Mouse (Mus musculus): ENCODE measurements around the gene Fgfr2. TPM values are rescaled to one million over a fixed set of nuclear protein-coding genes. Genes with fewer than 3 reads are reported as not detected.
A peak's percentile ranks its signal among the peaks of the same experiment; 100 is the strongest.

The Fgfr2 gene
- polyA plus RNA-seq, 1 experiment, result 14.8 TPM

DNA sequence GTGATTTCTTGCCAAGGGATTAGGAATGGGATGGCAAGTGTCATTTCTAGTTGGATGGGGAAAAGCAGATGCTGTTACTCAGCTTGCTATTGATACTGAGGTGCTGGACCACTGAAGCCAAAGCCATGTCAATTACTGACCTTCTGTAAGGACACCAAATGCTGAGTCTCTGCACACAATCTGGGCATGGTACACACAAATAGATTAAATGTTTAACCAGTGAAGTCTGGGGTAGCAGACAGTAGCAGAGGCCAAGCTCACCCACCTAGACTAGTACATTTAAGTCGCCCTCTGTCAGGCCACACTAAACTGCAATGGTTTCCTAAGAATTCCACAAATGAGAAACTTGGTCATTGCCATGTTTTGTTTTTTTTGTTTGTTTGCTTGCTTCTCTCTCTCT lies 794.5 kb downstream of the Fgfr2 start:
- DNase-seq, result peak; percentile 66
- 65% methylated on average over 1 of the region's 1 CpGs for WGBS
- Histone ChIP-seq H3K27ac (ENCODE audit: insufficient read depth, low read depth, low read length) (no peak overlapping the region), H3K4me1 (ENCODE audit: control insufficient read depth, insufficient read depth, low read length) (peaks cover 21% of the 10 kb centered on the region), H3K36me3 (ENCODE audit: control insufficient read depth, insufficient read depth, low read length) (no peaks in the 10 kb centered on the region), H3K4me3 (ENCODE audit: insufficient read depth, low read depth, low read length) (no peak overlapping the region), H3K27me3 (replicated peaks; ENCODE audit: control insufficient read depth, insufficient read depth, low read length) (no peaks in the 10 kb centered on the region)
- TF ChIP-seq CTCF (conservative IDR thresholded peaks at IDR 0.05; ENCODE audit: insufficient read depth, insufficient read length, low read depth, low read length) (no peak), POLR2A (IDR thresholded peaks at IDR 0.05; ENCODE audit: low read depth, low read length) (no peak)

GRCm38 (mm10) chr7:132325549-132326331 lies 797.4 kb downstream of the Fgfr2 start:
- Histone ChIP-seq H3K4me3 (ENCODE audit: insufficient read depth, low read depth, low read length) (no peak overlapping the region), H3K27ac (ENCODE audit: insufficient read depth, low read depth, low read length) (peak overlapping the region; percentile 63), H3K4me1 (ENCODE audit: control insufficient read depth, insufficient read depth, low read length) (peaks cover 18% of the 10 kb centered on the region), H3K36me3 (ENCODE audit: control insufficient read depth, insufficient read depth, low read length) (no peaks in the 10 kb centered on the region), H3K27me3 (replicated peaks; ENCODE audit: control insufficient read depth, insufficient read depth, low read length) (no peaks in the 10 kb centered on the region)
- 14% methylated on average over 5 of the region's 5 CpGs for WGBS
- TF ChIP-seq CTCF (conservative IDR thresholded peaks at IDR 0.05; ENCODE audit: insufficient read depth, insufficient read length, low read depth, low read length), result no peak
- TF ChIP-seq POLR2A (IDR thresholded peaks at IDR 0.05; ENCODE audit: low read depth, low read length), result no peak
- peak; percentile 96 for DNase-seq

GRCm38 (mm10) chr7:132323430-132323829 lies 799.7 kb downstream of the Fgfr2 start:
- TF ChIP-seq CTCF (conservative IDR thresholded peaks at IDR 0.05; ENCODE audit: insufficient read depth, insufficient read length, low read depth, low read length) (no peak), POLR2A (IDR thresholded peaks at IDR 0.05; ENCODE audit: low read depth, low read length) (no peak)

DNA sequence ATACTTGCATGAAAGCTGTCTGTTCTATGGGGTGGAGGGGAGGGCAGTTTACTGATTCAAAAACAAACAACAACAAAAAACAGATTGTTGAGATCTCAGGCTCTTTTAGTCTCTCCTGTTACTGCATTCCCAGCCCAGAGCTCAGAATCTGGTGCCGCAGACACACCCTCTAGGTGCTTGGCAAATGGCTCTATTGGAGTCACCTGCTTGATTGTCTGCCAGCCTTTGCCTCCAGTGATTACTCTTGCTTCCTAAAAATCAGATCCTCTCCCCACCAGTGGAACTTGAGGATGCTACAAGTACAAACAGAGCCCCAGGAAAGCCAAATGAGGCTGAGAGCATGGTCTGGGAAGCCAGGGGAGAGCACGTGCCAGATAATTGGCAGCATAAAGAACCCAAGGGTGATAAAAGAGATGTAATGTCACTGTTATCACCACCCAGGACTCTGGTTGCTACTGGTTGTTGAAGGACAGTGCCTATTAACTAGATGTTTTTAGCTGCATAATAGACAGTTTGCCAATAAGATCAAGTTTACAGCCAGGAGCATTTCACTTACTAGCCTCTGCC lies 801.7 kb downstream of the Fgfr2 start:
- no peak for TF ChIP-seq POLR2A (IDR thresholded peaks at IDR 0.05; ENCODE audit: low read depth, low read length)
- no peak for TF ChIP-seq CTCF (conservative IDR thresholded peaks at IDR 0.05; ENCODE audit: insufficient read depth, insufficient read length, low read depth, low read length)
- Histone ChIP-seq H3K4me1 (ENCODE audit: control insufficient read depth, insufficient read depth, low read length) (peaks cover 8% of the 10 kb centered on the region), H3K4me3 (ENCODE audit: insufficient read depth, low read depth, low read length) (no peak overlapping the region), H3K27me3 (replicated peaks; ENCODE audit: control insufficient read depth, insufficient read depth, low read length) (no peaks in the 10 kb centered on the region), H3K27ac (ENCODE audit: insufficient read depth, low read depth, low read length) (no peak overlapping the region), H3K36me3 (ENCODE audit: control insufficient read depth, insufficient read depth, low read length) (no peaks in the 10 kb centered on the region)
- no peak for DNase-seq
- 98% methylated on average over 2 of the region's 2 CpGs for WGBS

More at GRCm38 (mm10) chr7:132323430-132323829, 799.7 kb downstream of the Fgfr2 start:
- WGBS, result 89% methylated on average over 5 of the region's 5 CpGs
- Histone ChIP-seq H3K27ac (ENCODE audit: insufficient read depth, low read depth, low read length) (no peak overlapping the region), H3K36me3 (ENCODE audit: control insufficient read depth, insufficient read depth, low read length) (no peaks in the 10 kb centered on the region), H3K4me3 (ENCODE audit: insufficient read depth, low read depth, low read length) (no peak overlapping the region), H3K4me1 (ENCODE audit: control insufficient read depth, insufficient read depth, low read length) (peaks cover 12% of the 10 kb centered on the region), H3K27me3 (replicated peaks; ENCODE audit: control insufficient read depth, insufficient read depth, low read length) (no peaks in the 10 kb centered on the region)
- DNase-seq, result no peak

DNA sequence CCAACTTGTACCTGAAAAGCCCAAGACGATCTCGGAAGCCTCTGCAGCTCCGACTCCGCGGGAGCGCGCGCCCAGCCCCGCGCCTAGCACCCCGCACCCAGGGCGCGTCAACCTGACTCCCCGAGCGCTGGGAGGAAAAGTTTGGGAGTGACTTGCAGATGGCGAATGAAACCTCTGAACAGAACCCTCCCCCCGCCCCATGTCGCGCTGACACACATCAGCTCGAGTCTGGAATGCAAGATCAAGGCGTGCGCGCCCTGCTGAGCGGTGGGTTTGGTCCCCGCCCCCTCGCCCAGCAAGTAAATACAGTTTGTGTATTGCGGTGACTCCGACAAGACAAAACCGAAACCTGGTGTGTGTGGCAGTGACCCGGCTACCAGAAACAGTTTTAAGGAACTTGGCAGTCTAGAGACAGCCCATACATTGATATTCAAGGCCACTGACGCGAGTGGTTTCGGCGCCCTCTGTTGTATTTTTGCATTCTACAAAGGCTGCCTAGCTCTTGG lies 806.1 kb downstream of the Fgfr2 start, which contains the start of gene Chst15:
Gene Chst15, minus strand, starts transcription at position 193 of the 506 bp plus-strand sequence.
- Histone ChIP-seq H3K27me3 (replicated peaks; ENCODE audit: control insufficient read depth, insufficient read depth, low read length) (no peaks in the 10 kb centered on the region), H3K27ac (ENCODE audit: insufficient read depth, low read depth, low read length) (peak within 1 kb of the TSS; percentile 87), H3K4me1 (ENCODE audit: control insufficient read depth, insufficient read depth, low read length) (peaks cover 5% of the 10 kb centered on the region; the same call in 1 of the 2 replicates), H3K4me3 (ENCODE audit: insufficient read depth, low read depth, low read length) (peak within 1 kb of the TSS; percentile 94), H3K36me3 (ENCODE audit: control insufficient read depth, insufficient read depth, low read length) (no peaks in the 10 kb centered on the region)
- WGBS, result under 1% methylated on average over 34 of the region's 34 CpGs
- peak; percentile 87 for DNase-seq
- TF ChIP-seq CTCF (conservative IDR thresholded peaks at IDR 0.05; ENCODE audit: insufficient read depth, insufficient read length, low read depth, low read length) (no peak), POLR2A (IDR thresholded peaks at IDR 0.05; ENCODE audit: low read depth, low read length) (no peak)

DNA sequence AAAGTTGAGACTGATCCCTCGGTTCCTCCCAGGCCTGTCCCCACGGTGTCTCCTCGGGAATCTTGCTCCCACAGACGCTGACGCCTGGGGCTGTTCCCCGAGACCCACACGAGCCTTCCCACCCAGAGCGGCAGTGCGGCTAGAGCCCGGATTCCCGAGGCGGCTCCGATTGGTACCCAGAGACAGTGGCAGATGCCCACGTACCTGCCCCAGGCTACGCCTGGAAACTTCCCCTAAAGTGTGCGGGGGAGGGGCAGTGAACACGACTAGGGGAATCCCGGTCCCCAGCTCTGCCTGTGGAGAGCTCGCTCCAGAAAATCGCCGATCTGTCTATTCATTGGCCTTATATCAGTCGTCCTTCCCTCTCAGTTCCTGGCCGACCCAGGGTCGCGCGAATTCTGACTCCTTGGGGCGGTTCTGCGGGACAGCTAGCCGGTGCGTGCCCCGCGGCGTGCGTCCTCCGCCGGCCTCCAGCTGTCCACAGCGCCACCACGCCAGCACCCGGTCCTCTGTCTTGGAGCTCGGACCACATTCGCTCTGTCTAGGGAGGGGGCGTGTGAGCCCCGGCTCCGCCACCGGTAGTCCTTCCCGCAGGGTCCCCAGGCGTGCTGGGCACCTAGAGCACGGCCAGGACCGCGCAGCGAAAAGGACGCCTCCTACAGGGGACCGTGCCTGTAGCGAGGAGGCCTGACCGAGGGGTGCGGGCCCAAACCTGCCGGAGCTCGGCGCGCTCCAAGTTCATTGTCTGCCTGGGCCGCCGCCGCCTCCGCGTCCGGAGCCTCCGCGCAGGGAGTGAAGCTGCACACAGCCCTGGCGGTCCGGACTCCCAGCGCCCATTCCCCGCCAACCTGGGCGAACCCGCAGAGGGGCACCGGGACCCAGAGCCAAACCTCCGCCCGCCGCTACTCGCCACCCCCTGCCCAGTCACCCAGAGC lies 806.8 kb downstream of the Fgfr2 start:
- TF ChIP-seq CTCF (conservative IDR thresholded peaks at IDR 0.05; ENCODE audit: insufficient read depth, insufficient read length, low read depth, low read length) (no peak), POLR2A (IDR thresholded peaks at IDR 0.05; ENCODE audit: low read depth, low read length) (no peak)

More for the DNA sequence above, 806.8 kb downstream of the Fgfr2 start:
- Histone ChIP-seq H3K27ac (ENCODE audit: insufficient read depth, low read depth, low read length) (peak overlapping the region; percentile 87), H3K4me1 (ENCODE audit: control insufficient read depth, insufficient read depth, low read length) (peaks cover 5% of the 10 kb centered on the region; the same call in 1 of the 2 replicates), H3K4me3 (ENCODE audit: insufficient read depth, low read depth, low read length) (peak overlapping the region; percentile 94), H3K27me3 (replicated peaks; ENCODE audit: control insufficient read depth, insufficient read depth, low read length) (no peaks in the 10 kb centered on the region), H3K36me3 (ENCODE audit: control insufficient read depth, insufficient read depth, low read length) (no peaks in the 10 kb centered on the region)
- WGBS, result under 1% methylated on average over 79 of the region's 79 CpGs
- DNase-seq, result peak; percentile 69

Data from kidney, adult 2 months (tissue).